Mouse (Mus musculus) ovary, postnatal 36 days (tissue): ENCODE data around the gene Bicc1.

Source experiments
- DNase-seq: peaks from one replicate; pipeline ENCODE4 v3.0.0; 2022; ENCODE audit warnings: low spot score, mixed read lengths

Gene Bicc1

GRCm38 (mm10) chr10:71052748-71053147 lies 106.8 kb downstream of the Bicc1 start:
- DNase-seq = no peak

GRCm38 (mm10) chr10:71052208-71052607 lies 107.3 kb downstream of the Bicc1 start:
- no peak for DNase-seq

DNA sequence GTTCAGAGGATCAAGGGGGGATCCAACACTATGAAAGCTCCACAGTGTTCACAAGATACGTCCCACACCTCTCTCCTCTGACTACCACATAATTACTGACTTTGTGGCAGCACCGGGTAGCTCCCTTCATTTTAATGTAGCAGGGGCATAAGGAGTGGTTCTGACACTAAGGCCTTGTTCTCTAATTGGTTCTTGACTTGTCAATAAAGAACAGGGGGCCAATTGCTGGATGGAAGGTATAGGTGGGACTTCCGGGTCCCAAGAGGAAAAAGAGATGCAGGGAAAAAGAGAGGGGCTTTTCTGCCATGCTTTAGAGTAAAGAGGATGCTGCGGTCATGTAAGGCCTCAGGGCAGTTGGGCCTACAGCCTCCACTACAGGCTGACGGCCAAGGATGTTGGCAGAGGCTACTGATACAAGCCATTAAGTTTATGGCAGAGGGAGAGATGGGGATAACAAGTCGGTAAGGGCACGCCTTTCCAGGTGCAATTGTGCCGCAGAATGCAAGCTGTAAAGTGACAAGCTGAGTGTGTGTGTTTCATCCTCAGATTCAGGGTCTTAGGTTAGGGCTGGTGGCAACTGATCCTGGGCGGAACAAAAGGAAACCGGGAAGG lies 108.7 kb downstream of the Bicc1 start:
- DNase-seq = no peak

- peak; percentile 30 for DNase-seq
These were observed 110.2 kb downstream of the Bicc1 start for GRCm38 (mm10) chr10:71049294-71049693.

DNA sequence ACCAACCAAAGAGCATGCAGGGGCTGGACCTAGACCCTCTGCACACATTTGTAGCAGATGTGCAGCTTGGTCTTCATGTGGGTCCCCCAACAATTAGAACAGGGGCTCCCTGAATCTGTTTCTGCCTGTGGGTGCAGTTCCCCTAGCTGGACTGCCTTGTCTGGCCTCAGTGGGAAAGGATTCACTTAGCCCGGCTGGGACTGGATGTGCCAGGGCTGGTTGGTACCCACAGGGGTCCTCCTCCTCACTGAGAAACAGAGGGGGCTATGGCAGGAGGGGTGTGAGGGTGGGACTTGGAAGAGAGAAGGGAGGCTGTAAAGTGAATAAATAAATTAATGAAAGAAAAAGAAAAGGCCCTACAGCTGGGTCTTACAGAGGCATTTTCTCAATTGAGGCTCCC lies 115.1 kb downstream of the Bicc1 start:
- DNase-seq = no peak

- DNase-seq = no peak
These were observed 117.6 kb downstream of the Bicc1 start for GRCm38 (mm10) chr10:71041874-71042273.

DNA sequence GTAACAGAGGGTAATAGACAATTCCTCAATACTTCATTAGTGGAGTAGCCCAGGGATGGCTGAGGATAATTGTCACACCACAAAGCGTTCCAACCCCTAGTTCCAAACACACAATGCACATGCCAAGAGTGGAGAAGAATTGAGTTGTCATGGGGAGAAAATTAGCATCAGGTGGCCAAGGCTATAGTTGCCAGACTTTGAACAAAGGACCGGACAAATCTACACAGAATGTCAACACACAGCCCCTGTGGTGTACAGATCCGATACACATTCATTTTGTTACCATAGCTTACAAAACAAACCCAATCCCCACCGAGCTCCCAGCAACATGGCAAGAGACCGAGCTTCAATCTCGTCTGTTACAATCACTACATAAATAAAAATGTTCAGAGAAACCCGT lies 123.0 kb downstream of the Bicc1 start:
- DNase-seq = no peak

DNA sequence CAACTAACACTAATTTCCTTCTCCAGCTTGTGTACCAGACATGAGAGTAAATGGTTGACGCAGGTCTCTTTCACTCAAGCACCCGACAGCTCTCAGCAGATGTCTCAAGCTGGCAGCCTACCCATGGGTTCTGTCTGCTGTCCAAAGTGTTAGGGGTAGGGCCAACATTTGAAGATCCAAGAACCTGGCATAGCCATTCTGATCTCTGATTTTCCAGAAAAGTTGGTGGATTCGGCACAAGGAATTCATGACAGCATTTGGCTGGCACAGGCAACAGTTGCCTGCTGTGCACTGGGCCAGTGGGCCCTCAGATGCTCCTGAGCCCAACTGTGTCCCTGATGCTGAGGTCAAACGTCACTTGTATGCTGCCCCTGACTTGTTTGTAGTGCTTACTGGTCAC lies 130.5 kb downstream of the Bicc1 start:
- no peak for DNase-seq

- no peak for DNase-seq
These were observed 131.2 kb downstream of the Bicc1 start for GRCm38 (mm10) chr10:71028066-71028844.

GRCm38 (mm10) chr10:71025131-71025894 lies 134.2 kb downstream of the Bicc1 start:
- DNase-seq = peak; percentile 35

DNA sequence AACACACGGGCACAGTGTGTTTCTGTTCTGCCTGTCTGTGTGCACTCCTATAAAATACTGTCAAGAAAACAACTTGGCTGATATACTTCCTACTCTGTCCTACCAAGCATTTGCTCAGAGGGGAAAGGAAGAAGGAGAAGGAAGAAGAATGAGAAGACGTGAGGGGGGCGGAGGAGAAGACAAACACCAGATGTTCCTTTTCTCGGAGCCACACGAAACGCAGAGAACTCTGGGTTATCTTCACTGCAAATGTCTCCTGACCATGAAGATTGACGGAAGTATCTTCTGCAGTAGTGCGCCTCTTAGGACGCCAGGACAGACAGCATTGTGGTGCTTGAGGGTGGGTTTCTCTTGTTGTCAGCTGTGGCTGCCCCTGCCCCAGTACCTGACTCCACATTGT lies 134.8 kb downstream of the Bicc1 start:
- no peak for DNase-seq

- no peak for DNase-seq
These were observed 136.0 kb downstream of the Bicc1 start for GRCm38 (mm10) chr10:71023471-71023870.

DNA sequence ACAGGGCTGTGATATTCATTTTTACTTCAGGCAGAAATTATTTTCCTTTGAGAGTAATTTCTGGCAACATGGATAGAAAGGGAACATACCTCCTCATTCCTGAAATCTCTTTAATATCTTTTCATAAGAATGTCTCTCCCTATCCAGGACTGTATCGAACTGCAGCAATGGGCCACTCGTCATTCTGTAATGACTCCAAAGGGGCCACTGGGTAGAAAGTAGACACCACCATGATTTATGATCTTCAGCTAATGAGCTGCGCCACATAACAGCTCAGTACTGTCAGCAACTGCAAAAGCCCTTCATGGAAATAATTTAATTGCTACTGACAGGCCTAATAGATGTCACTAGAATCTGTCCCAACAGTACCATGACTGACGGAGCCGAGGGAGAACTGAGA lies 139.0 kb downstream of the Bicc1 start:
- no peak for DNase-seq

DNA sequence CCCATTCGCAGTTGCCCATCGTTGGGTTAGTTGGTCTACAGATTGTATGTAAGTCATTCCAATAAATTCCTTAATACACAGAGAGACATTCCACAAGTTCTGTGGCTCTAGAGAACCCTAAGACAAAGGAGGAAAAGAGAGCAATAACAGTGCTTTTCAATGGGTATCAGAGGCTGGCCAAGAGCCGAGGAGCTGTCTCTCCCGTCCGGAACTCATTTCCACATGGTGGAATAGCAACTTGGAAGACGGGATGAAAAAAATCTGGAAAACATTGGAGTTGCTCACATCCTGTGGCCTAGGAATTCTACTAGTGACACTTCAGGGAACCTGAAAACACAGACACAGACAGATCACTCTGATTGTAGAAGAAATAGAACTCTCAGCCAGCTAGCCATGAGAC lies 139.7 kb downstream of the Bicc1 start:
- DNase-seq = no peak

- DNase-seq = no peak
These were observed 149.6 kb downstream of the Bicc1 start for GRCm38 (mm10) chr10:71009771-71010496.

DNA sequence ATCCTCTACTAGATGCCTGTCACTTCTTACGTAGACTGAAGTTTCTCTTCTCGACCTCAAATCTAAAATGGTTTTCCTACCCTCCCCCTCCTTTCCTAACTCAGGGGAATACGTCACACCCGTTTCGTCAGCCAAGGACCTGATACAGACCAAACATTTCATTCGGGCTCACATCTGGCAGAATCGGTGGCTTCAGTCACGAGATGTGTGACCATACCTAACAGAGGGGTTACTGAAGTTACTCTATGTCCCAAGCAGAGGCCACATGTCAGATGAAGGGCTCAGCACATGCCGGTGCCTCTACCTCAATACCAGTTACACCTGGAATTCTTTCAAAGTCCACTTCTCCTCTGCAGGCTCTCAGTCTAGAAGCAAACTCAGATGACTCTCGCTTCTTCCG lies 150.8 kb downstream of the Bicc1 start:
- no peak for DNase-seq

GRCm38 (mm10) chr10:71007956-71008355 lies 151.5 kb downstream of the Bicc1 start:
- no peak for DNase-seq

- no peak for DNase-seq
These were observed 152.0 kb downstream of the Bicc1 start for GRCm38 (mm10) chr10:71007516-71007915.

GRCm38 (mm10) chr10:71007001-71007400 lies 152.5 kb downstream of the Bicc1 start:
- DNase-seq = no peak

DNA sequence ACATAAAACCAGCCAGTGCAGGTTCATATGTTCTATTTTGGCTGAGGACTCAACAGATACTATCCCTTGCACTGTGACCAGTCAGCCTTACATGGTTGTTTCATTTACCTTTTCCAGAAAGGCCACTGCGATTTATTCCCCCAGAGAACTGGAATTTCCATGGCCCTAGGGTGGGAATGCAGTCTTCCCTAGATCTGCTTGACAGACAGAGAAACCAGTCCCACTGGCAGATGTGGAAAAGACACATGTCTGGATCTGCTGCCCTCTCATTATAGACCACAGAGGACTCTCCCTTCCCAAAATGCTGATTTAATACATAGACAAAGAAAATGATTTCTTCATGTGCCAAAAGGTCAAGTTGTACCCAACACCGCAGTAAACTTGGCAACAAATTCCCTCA lies 156.6 kb downstream of the Bicc1 start:
- DNase-seq = no peak

DNA sequence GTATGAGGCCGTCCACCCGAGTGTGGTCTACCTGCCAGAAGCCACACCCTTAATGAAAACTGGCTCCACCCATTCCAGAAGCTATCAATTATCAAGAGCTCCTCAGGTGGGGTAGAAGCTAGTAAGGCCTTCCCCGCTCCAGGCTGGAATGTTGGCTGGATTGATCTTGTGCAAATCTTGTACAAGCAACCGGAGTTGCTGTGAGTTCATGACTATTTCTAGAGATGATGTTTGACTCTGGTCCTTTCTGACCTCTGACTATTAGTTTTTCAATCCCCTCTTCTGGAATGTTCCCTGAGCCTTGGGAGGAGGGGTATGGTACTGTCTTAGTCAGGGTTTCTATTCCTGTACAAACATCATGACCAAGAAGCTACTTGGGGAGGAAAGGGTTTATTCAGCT lies 157.3 kb downstream of the Bicc1 start:
- no peak for DNase-seq

- no peak for DNase-seq
These were observed 161.4 kb downstream of the Bicc1 start for GRCm38 (mm10) chr10:70998136-70998535.
